Mouse (Mus musculus): Measurements from ENCODE around the gene Phrf1.

Gene Phrf1

GRCm38 (mm10) chr7:141221249-141222125 lies 7.1 kb upstream of the Phrf1 start:
- Histone ChIP-seq H3K9me3 (ENCODE audit: low read length) (no peaks in the 10 kb centered on the region), H3K4me1 (replicated peaks; ENCODE audit: low read depth, low read length) (peaks cover 63% of the 10 kb centered on the region), H3K36me3 (ENCODE audit: insufficient read depth, low read length) (peaks cover 45% of the 10 kb centered on the region), H3K4me3 (replicated peaks; ENCODE audit: low read length) (peak overlapping the region; percentile 94), H3K27me3 (ENCODE audit: insufficient read depth, low read length) (no peaks in the 10 kb centered on the region)
- TF ChIP-seq NANOG (IDR thresholded peaks at IDR 0.05; ENCODE audit: borderline replicate concordance, low read length), result no peak
- TF ChIP-seq POU5F1 (IDR thresholded peaks at IDR 0.05; ENCODE audit: borderline replicate concordance, low read length), result no peak
- TF ChIP-seq CTCF (conservative IDR thresholded peaks at IDR 0.05; ENCODE audit: low read length), result no peak

- no peaks in the 10 kb centered on the region for H3K27me3 ChIP-seq (ENCODE audit: insufficient read depth, low read length)
- no peaks in the 10 kb centered on the region for H3K9me3 ChIP-seq (ENCODE audit: low read length)
- H3K4me3 ChIP-seq (replicated peaks; ENCODE audit: low read length), result peak overlapping the region; percentile 94
- peaks cover 57% of the 10 kb centered on the region for H3K4me1 ChIP-seq (replicated peaks; ENCODE audit: low read depth, low read length)
- H3K36me3 ChIP-seq (ENCODE audit: insufficient read depth, low read length), result peaks cover 40% of the 10 kb centered on the region
- no peak for TF ChIP-seq CTCF (conservative IDR thresholded peaks at IDR 0.05; ENCODE audit: low read length)
- no peak for TF ChIP-seq POU5F1 (IDR thresholded peaks at IDR 0.05; ENCODE audit: borderline replicate concordance, low read length)
- no peak for TF ChIP-seq NANOG (IDR thresholded peaks at IDR 0.05; ENCODE audit: borderline replicate concordance, low read length)
These were observed 6.5 kb upstream of the Phrf1 start for GRCm38 (mm10) chr7:141222126-141222467.

GRCm38 (mm10) chr7:141222696-141223215 lies 5.8 kb upstream of the Phrf1 start:
- H3K9me3 ChIP-seq (ENCODE audit: low read length), result no peaks in the 10 kb centered on the region
- H3K4me1 ChIP-seq (replicated peaks; ENCODE audit: low read depth, low read length), result peaks cover 51% of the 10 kb centered on the region
- no peaks in the 10 kb centered on the region for H3K27me3 ChIP-seq (ENCODE audit: insufficient read depth, low read length)
- peaks cover 33% of the 10 kb centered on the region for H3K36me3 ChIP-seq (ENCODE audit: insufficient read depth, low read length)
- no peak for TF ChIP-seq NANOG (IDR thresholded peaks at IDR 0.05; ENCODE audit: borderline replicate concordance, low read length)
- no peak for TF ChIP-seq CTCF (conservative IDR thresholded peaks at IDR 0.05; ENCODE audit: low read length)
- no peak for TF ChIP-seq POU5F1 (IDR thresholded peaks at IDR 0.05; ENCODE audit: borderline replicate concordance, low read length)
- peak overlapping the region; percentile 94 for H3K4me3 ChIP-seq (replicated peaks; ENCODE audit: low read length)

- TF ChIP-seq NANOG (IDR thresholded peaks at IDR 0.05; ENCODE audit: borderline replicate concordance, low read length), result no peak
- peak; percentile 41 for TF ChIP-seq CTCF (conservative IDR thresholded peaks at IDR 0.05; ENCODE audit: low read length)
- TF ChIP-seq POU5F1 (IDR thresholded peaks at IDR 0.05; ENCODE audit: borderline replicate concordance, low read length), result no peak
These were observed 2.0 kb upstream of the Phrf1 start for GRCm38 (mm10) chr7:141226535-141226934.

GRCm38 (mm10) chr7:141227796-141228195 lies 788 bp upstream of the Phrf1 start:
- Histone ChIP-seq H3K9me3 (ENCODE audit: low read length) (no peaks in the 10 kb centered on the region), H3K4me1 (replicated peaks; ENCODE audit: low read depth, low read length) (peaks cover 41% of the 10 kb centered on the region), H3K4me3 (replicated peaks; ENCODE audit: low read length) (peak overlapping the region; percentile 100), H3K36me3 (ENCODE audit: insufficient read depth, low read length) (peaks cover 32% of the 10 kb centered on the region), H3K27me3 (ENCODE audit: insufficient read depth, low read length) (no peaks in the 10 kb centered on the region)
- TF ChIP-seq CTCF (conservative IDR thresholded peaks at IDR 0.05; ENCODE audit: low read length) (no peak), NANOG (IDR thresholded peaks at IDR 0.05; ENCODE audit: borderline replicate concordance, low read length) (no peak), POU5F1 (IDR thresholded peaks at IDR 0.05; ENCODE audit: borderline replicate concordance, low read length) (no peak)

More at GRCm38 (mm10) chr7:141226535-141226934, 2.0 kb upstream of the Phrf1 start:
- H3K4me1 ChIP-seq (replicated peaks; ENCODE audit: low read depth, low read length), result peaks cover 43% of the 10 kb centered on the region
- H3K9me3 ChIP-seq (ENCODE audit: low read length), result no peaks in the 10 kb centered on the region
- H3K4me3 ChIP-seq (replicated peaks; ENCODE audit: low read length), result no peak overlapping the region
- no peaks in the 10 kb centered on the region for H3K27me3 ChIP-seq (ENCODE audit: insufficient read depth, low read length)
- peaks cover 19% of the 10 kb centered on the region for H3K36me3 ChIP-seq (ENCODE audit: insufficient read depth, low read length)

GRCm38 (mm10) chr7:141229702-141230101 lies 1.1 kb downstream of the Phrf1 start:
- H3K4me3 ChIP-seq (replicated peaks; ENCODE audit: low read length), result peak overlapping the region; percentile 100
- peaks cover 51% of the 10 kb centered on the region for H3K36me3 ChIP-seq (ENCODE audit: insufficient read depth, low read length)
- peaks cover 45% of the 10 kb centered on the region for H3K4me1 ChIP-seq (replicated peaks; ENCODE audit: low read depth, low read length)
- no peaks in the 10 kb centered on the region for H3K9me3 ChIP-seq (ENCODE audit: low read length)
- TF ChIP-seq NANOG (IDR thresholded peaks at IDR 0.05; ENCODE audit: borderline replicate concordance, low read length), result no peak
- TF ChIP-seq POU5F1 (IDR thresholded peaks at IDR 0.05; ENCODE audit: borderline replicate concordance, low read length), result no peak
- no peak for TF ChIP-seq CTCF (conservative IDR thresholded peaks at IDR 0.05; ENCODE audit: low read length)
- no peaks in the 10 kb centered on the region for H3K27me3 ChIP-seq (ENCODE audit: insufficient read depth, low read length)

GRCm38 (mm10) chr7:141230570-141230969 lies 2.0 kb downstream of the Phrf1 start:
- Histone ChIP-seq H3K9me3 (ENCODE audit: low read length) (no peaks in the 10 kb centered on the region), H3K36me3 (ENCODE audit: insufficient read depth, low read length) (peaks cover 59% of the 10 kb centered on the region), H3K4me1 (replicated peaks; ENCODE audit: low read depth, low read length) (peaks cover 49% of the 10 kb centered on the region), H3K27me3 (ENCODE audit: insufficient read depth, low read length) (no peaks in the 10 kb centered on the region), H3K4me3 (replicated peaks; ENCODE audit: low read length) (peak overlapping the region; percentile 100)
- TF ChIP-seq POU5F1 (IDR thresholded peaks at IDR 0.05; ENCODE audit: borderline replicate concordance, low read length), result no peak
- no peak for TF ChIP-seq NANOG (IDR thresholded peaks at IDR 0.05; ENCODE audit: borderline replicate concordance, low read length)
- TF ChIP-seq CTCF (conservative IDR thresholded peaks at IDR 0.05; ENCODE audit: low read length), result no peak

GRCm38 (mm10) chr7:141231111-141231510 lies 2.5 kb downstream of the Phrf1 start:
- peak overlapping the region; percentile 100 for H3K4me3 ChIP-seq (replicated peaks; ENCODE audit: low read length)
- H3K4me1 ChIP-seq (replicated peaks; ENCODE audit: low read depth, low read length), result peaks cover 49% of the 10 kb centered on the region
- H3K36me3 ChIP-seq (ENCODE audit: insufficient read depth, low read length), result peaks cover 65% of the 10 kb centered on the region
- TF ChIP-seq NANOG (IDR thresholded peaks at IDR 0.05; ENCODE audit: borderline replicate concordance, low read length) (no peak), CTCF (conservative IDR thresholded peaks at IDR 0.05; ENCODE audit: low read length) (no peak), POU5F1 (IDR thresholded peaks at IDR 0.05; ENCODE audit: borderline replicate concordance, low read length) (no peak)
- no peaks in the 10 kb centered on the region for H3K9me3 ChIP-seq (ENCODE audit: low read length)
- no peaks in the 10 kb centered on the region for H3K27me3 ChIP-seq (ENCODE audit: insufficient read depth, low read length)

All from E14TG2a.4 (cell line).